In genomic region chr7:128098135-128098534, GRCm38 (mm10) we compare ENCODE assay signal across 1 mouse cellular context.
TF ChIP-seq lines count a peak whose summit lies in the region.

No protein-coding gene starts in this region.

TF ChIP-seq in ES-E14, 5 proteins besides CTCF, POLR2A, EP300 and RAD21 (continued from another document):
- TF ChIP-seq ZNF384 (IDR thresholded peaks at IDR 0.05; ENCODE audit: low read depth, low read length): 0 out of 2 replicates have a peak, but pooled peaks have one; percentile 30
